35 mouse cellular contexts compared by ENCODE assay signal in genomic region chr2:93525033-93525762, GRCm38 (mm10). TPM values are rescaled to one million over a fixed set of nuclear protein-coding genes. Genes with fewer than 3 reads are reported as not detected.
DNase-seq lines count a peak whose midpoint lies in the region; ATAC-seq lines count a peak whose summit lies in the region.
"Had no signal": no experiment of that assay in that cellular context is flagged by ENCODE, and none has a peak within 500 bp of the region (broad histone marks: within the 10 kb centered on the region; RNA-seq: fewer than 3 reads in every experiment).

No protein-coding gene starts in this region.

- no peak overlapping the region for H3K27ac ChIP-seq in lung, embryonic 15.5 days
- no peak overlapping the region; the same call in 1 of the 2 replicates for H3K27ac ChIP-seq in embryonic facial prominence, embryonic 14.5 days (replicated peaks; ENCODE audit: low read depth, low read length)
- H3K27ac ChIP-seq in limb, embryonic 12.5 days = no peak overlapping the region; the same call in 1 of the 2 replicates
- H3K27ac ChIP-seq: gastrocnemius, adult 2 months; hindbrain, embryonic 10.5 days; kidney, postnatal 0 days; liver, embryonic 13.5 days had no signal

- peak; percentile 4 for DNase-seq in adrenal gland, postnatal 10 days
- no peak for DNase-seq in adrenal gland, postnatal 36 days
- DNase-seq in lung, postnatal 36 days = no peak
- DNase-seq in embryonic facial prominence, embryonic 14.5 days (ENCODE audit: low spot score) = peak; percentile 41
- no peak for DNase-seq in yolk sac, embryonic 10.5 days (ENCODE audit: low spot score)
- DNase-seq in gastrocnemius, postnatal 14 days = no peak
- DNase-seq: adrenal gland, adult 2 months; cerebellum, adult 11-12 months; cerebellum, postnatal 10 days; gastrocnemius, adult 2 months; heart, postnatal 14 days; kidney, adult 2 months; layer of hippocampus, postnatal 36 days; liver, embryonic 13.5 days; lung, adult 18-20 months; lung, postnatal 10 days had no signal

- peak; percentile 27; the same call in 1 of the 2 replicates for ATAC-seq in lung, embryonic 15.5 days (ENCODE audit: borderline replicate concordance, extremely low read depth, low FRiP score, low TSS enrichment)
- ATAC-seq in embryonic facial prominence, embryonic 14.5 days (ENCODE audit: low read depth) = peak; percentile 41; the same call in 1 of the 2 replicates
- peak; percentile 48; the same call in 1 of the 2 replicates for ATAC-seq in limb, embryonic 12.5 days (ENCODE audit: insufficient number of reproducible peaks, insufficient read depth, low FRiP score, low TSS enrichment, low read depth)
- ATAC-seq: activated CD4-positive, CD25-positive, alpha-beta regulatory T cell, adult 4 months; forebrain, embryonic 14.5 days; hindbrain, embryonic 16.5 days; midbrain, embryonic 16.5 days had no signal

- no peak overlapping the region for H3K4me3 ChIP-seq in lung, embryonic 15.5 days
- no peak overlapping the region for H3K4me3 ChIP-seq in embryonic facial prominence, embryonic 14.5 days (ENCODE audit: low read depth, low read length)
- no peak overlapping the region for H3K4me3 ChIP-seq in limb, embryonic 12.5 days (replicated peaks)
- H3K4me3 ChIP-seq: gastrocnemius, adult 2 months; hindbrain, embryonic 10.5 days; liver, embryonic 13.5 days had no signal

- H3K27me3 ChIP-seq in lung, embryonic 15.5 days = no peaks in the 10 kb centered on the region; the same call in 1 of the 2 replicates
- no peaks in the 10 kb centered on the region for H3K27me3 ChIP-seq in embryonic facial prominence, embryonic 14.5 days (replicated peaks; ENCODE audit: control insufficient read depth, insufficient read depth, low read length)
- H3K27me3 ChIP-seq in limb, embryonic 12.5 days = peaks cover 42% of the 10 kb centered on the region

- 0 out of 2 replicates have a peak, but pooled peaks cover 3% of the 10 kb centered on the region for H3K4me1 ChIP-seq in lung, embryonic 15.5 days
- peaks cover 28% of the 10 kb centered on the region for H3K4me1 ChIP-seq in embryonic facial prominence, embryonic 14.5 days (ENCODE audit: control insufficient read depth, insufficient read depth, low read length)
- peaks cover 22% of the 10 kb centered on the region for H3K4me1 ChIP-seq in limb, embryonic 12.5 days (replicated peaks)
- H3K4me1 ChIP-seq: liver, embryonic 13.5 days had no signal

- WGBS in lung, embryonic 15.5 days = 69% methylated on average over 16 of the region's 16 CpGs
- WGBS in embryonic facial prominence, embryonic 14.5 days = 35% methylated on average over 11 of the region's 16 CpGs
- WGBS in limb, embryonic 12.5 days = 25% methylated on average over 16 of the region's 16 CpGs

- no peaks in the 10 kb centered on the region for H3K9me3 ChIP-seq in lung, embryonic 15.5 days
- H3K9me3 ChIP-seq in embryonic facial prominence, embryonic 14.5 days (ENCODE audit: control insufficient read depth, low read length) = no peaks in the 10 kb centered on the region
- no peaks in the 10 kb centered on the region for H3K9me3 ChIP-seq in limb, embryonic 12.5 days
- H3K9me3 ChIP-seq: hindbrain, embryonic 10.5 days; liver, embryonic 13.5 days had no signal

- no peak overlapping the region for H3K9ac ChIP-seq in lung, embryonic 15.5 days
- no peak overlapping the region for H3K9ac ChIP-seq in embryonic facial prominence, embryonic 14.5 days (ENCODE audit: low read depth, low read length)
- no peak overlapping the region; the same call in 1 of the 2 replicates for H3K9ac ChIP-seq in limb, embryonic 12.5 days (replicated peaks)
- H3K9ac ChIP-seq: liver, embryonic 13.5 days had no signal

- H3K36me3 ChIP-seq in lung, embryonic 15.5 days = no peaks in the 10 kb centered on the region
- H3K36me3 ChIP-seq in embryonic facial prominence, embryonic 14.5 days (ENCODE audit: control insufficient read depth, insufficient read depth, low read length) = no peaks in the 10 kb centered on the region
- H3K36me3 ChIP-seq in limb, embryonic 12.5 days = no peaks in the 10 kb centered on the region
- H3K36me3 ChIP-seq: hindbrain, embryonic 10.5 days; liver, embryonic 13.5 days had no signal

- no peak overlapping the region for H3K4me2 ChIP-seq in lung, embryonic 15.5 days
- H3K4me2 ChIP-seq in embryonic facial prominence, embryonic 14.5 days (ENCODE audit: low read depth, low read length) = no peak overlapping the region
- no peak overlapping the region for H3K4me2 ChIP-seq in limb, embryonic 12.5 days
- H3K4me2 ChIP-seq: liver, embryonic 13.5 days had no signal

- intact Hi-C loops in gastrocnemius, postnatal 14 days (cut with DNase I; ENCODE audit: low total_unique reads) = no loop called here

RNA-seq across cellular contexts. Expression of gene Gm10803, which starts 35.2 kb away (rescaled TPM):
- not detected for total RNA-seq in adrenal gland, postnatal 10 days (2021)
- not detected for total RNA-seq in adrenal gland, postnatal 36 days (2021)
- polyA plus RNA-seq in lung, embryonic 15.5 days (2015; fragmentation: Nextera tagmentation; extraction: Ambion mirVana) = not detected in 2 replicates
- not detected in 2 replicates for polyA plus RNA-seq in embryonic facial prominence, embryonic 14.5 days (2014; fragmentation: Nextera tagmentation; extraction: Ambion mirVana)
- polyA plus RNA-seq in limb, embryonic 12.5 days (2016; fragmentation: Nextera tagmentation; extraction: Ambion mirVana) = not detected in 2 replicates
- total RNA-seq in gastrocnemius, postnatal 14 days (2021) = not detected
- total RNA-seq: adrenal gland, adult 2 months; CH12.LX; common myeloid progenitor, adult 5-6 weeks; ES-E14; gastrocnemius, adult 2 months; gastrocnemius, postnatal 4 days; heart, adult 8-10 months; heart, postnatal 14 days; layer of hippocampus, postnatal 36 days had no signal
- polyA plus RNA-seq: activated CD4-positive, CD25-positive, alpha-beta regulatory T cell, adult 4 months; adrenal gland, adult 2 months; C2C12; forebrain, embryonic 14.5 days; heart, embryonic 14.5 days; hindbrain, embryonic 10.5 days; hindbrain, embryonic 16.5 days; intestine, embryonic 14.5 days; kidney, adult 2 months; kidney, postnatal 0 days; large intestine, adult 2 months; liver, embryonic 13.5 days; midbrain, embryonic 16.5 days; neural tube, embryonic 11.5 days; stomach, embryonic 14.5 days had no signal

Comparison
In these comparisons a context has a peak if more than half of its experiments do, and no peak if none do; other contexts are left out.
1. DNase-seq: peak in adrenal gland, postnatal 10 days (single experiment) and embryonic facial prominence, embryonic 14.5 days (single experiment); none in adrenal gland, postnatal 36 days (0 of 2), lung, postnatal 36 days (single experiment), yolk sac, embryonic 10.5 days (single experiment) and gastrocnemius, postnatal 14 days (single experiment).
2. Peak in every context shown above with its lines, with median percentiles within 50 percentile points of each other: ATAC-seq.